Mouse (Mus musculus) heart, embryonic 12.5 days (tissue): ENCODE measurements around the gene Odf3l2. TPM values are rescaled to one million over a fixed set of nuclear protein-coding genes. Genes with fewer than 3 reads are reported as not detected.

Experiments used
- ATAC-seq: fragments of 200-750 bp; cut with Nextera tagmentation; 2 replicates; pipeline ENCODE4 v1.8.0; 2017; ENCODE audit warnings: moderate TSS enrichment, moderate library complexity; ENCODE audit not compliant: insufficient number of reproducible peaks, low FRiP score
- H3K27ac ChIP-seq: fragments of 300-500 bp; sonication (generic); 2 replicates; pipeline ENCODE4 v1.5.1; 2016; ENCODE audit warnings: mild to moderate bottlenecking, moderate library complexity; ENCODE audit not compliant: poor library complexity, severe bottlenecking
- H3K27me3 ChIP-seq: fragments of 300-500 bp; sonication (generic); replicated peaks from 2 replicates; pipeline ENCODE4 v1.6.1; 2016; ENCODE audit warnings: mild to moderate bottlenecking, moderate library complexity
- H3K36me3 ChIP-seq: fragments of 300-500 bp; sonication (generic); 2 replicates; pipeline ENCODE4 v1.6.1; 2016; ENCODE audit warnings: mild to moderate bottlenecking, moderate library complexity
- H3K4me1 ChIP-seq: fragments of 300-500 bp; sonication (generic); replicated peaks from 2 replicates; pipeline ENCODE4 v1.6.1; 2016; ENCODE audit warnings: mild to moderate bottlenecking
- H3K4me2 ChIP-seq: fragments of 300-500 bp; sonication (generic); 2 replicates; pipeline ENCODE4 v1.6.1; 2016; ENCODE audit warnings: mild to moderate bottlenecking, moderate library complexity
- H3K4me3 ChIP-seq: fragments of 300-500 bp; sonication (generic); 2 replicates; pipeline ENCODE4 v1.5.1; 2016; ENCODE audit warnings: mild to moderate bottlenecking
- H3K9ac ChIP-seq: fragments of 300-500 bp; sonication (generic); 2 replicates; pipeline ENCODE4 v1.6.1; 2016; ENCODE audit warnings: mild to moderate bottlenecking, moderate library complexity
- H3K9me3 ChIP-seq: fragments of 300-500 bp; sonication (generic); replicated peaks from 2 replicates; pipeline ENCODE4 v1.6.1; 2016; ENCODE audit warnings: mild to moderate bottlenecking, moderate library complexity
- WGBS: fragments of 180-500 bp; shearing (Covaris S2); methylation state at CpG from one replicate; pipeline ENCODE4 v1.1.7; 2016; 5-methylcytosine and 5-hydroxymethylcytosine counted together
- polyA plus RNA-seq: library from polyadenylated mRNA; unstranded; fragments of >200 nt; fragmentation: Nextera tagmentation; extraction: Ambion mirVana; gene quantifications from 2 replicates; pipeline ENCODE4 v1.2.1, GENCODE M21; 2016

The Odf3l2 gene
- polyA plus RNA-seq, 1 experiment from 2014 or later, result not detected

DNA sequence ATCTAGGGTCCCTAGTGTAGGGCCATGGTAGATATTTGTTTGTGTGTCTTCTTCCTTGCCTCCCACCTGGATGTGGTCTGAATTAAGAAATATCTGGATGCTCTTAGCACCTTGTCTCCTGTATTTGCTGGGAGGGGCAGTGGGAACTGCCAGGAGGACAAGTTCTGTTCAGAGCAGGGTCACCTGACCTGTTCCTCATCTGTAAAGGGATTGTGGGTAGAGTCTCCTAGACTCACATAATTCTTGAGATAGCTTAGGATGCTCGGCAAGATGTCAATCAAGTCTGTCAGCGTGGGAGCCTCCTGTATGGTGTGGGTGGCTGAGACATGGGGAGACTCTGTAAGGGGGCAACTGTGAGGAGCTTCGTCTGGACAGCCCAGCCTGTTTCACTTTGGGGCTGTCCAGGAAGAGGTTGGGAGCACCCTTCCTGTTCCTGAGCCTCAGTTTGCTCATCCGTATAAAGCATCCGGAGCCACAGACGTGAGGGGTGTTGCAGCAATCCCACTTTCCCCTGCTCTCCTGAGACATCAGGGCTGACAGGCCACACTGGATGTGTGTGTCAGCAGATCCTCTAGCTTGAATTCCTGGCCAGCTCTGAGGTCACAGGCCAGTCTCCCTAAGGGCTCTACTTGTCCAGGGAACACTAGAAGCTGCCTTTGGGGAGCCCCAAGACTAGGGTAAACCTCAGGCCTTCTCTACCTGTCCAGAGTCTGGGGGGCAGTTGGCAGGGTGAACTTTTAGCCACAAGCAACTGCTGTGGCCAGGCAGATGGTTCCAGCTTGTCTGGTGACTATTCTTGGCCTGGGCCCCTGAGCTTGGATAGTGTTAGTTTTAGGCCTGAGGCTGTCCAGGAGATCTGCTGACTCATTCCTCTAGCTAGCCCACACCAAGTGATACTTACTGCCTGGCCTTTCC is 38.4 kb upstream of the Odf3l2 start:
- Histone ChIP-seq H3K4me2 (peak overlapping the region; percentile 92), H3K9ac (peak overlapping the region; percentile 88), H3K27ac (peak overlapping the region; percentile 50; the same call in 1 of the 2 replicates), H3K9me3 (no peaks in the 10 kb centered on the region), H3K27me3 (no peaks in the 10 kb centered on the region), H3K4me1 (peaks cover 54% of the 10 kb centered on the region), H3K4me3 (peak overlapping the region; percentile 81), H3K36me3 (peaks cover 54% of the 10 kb centered on the region)
- ATAC-seq, result no peak
- 77% methylated on average over 6 of the region's 6 CpGs for WGBS

DNA sequence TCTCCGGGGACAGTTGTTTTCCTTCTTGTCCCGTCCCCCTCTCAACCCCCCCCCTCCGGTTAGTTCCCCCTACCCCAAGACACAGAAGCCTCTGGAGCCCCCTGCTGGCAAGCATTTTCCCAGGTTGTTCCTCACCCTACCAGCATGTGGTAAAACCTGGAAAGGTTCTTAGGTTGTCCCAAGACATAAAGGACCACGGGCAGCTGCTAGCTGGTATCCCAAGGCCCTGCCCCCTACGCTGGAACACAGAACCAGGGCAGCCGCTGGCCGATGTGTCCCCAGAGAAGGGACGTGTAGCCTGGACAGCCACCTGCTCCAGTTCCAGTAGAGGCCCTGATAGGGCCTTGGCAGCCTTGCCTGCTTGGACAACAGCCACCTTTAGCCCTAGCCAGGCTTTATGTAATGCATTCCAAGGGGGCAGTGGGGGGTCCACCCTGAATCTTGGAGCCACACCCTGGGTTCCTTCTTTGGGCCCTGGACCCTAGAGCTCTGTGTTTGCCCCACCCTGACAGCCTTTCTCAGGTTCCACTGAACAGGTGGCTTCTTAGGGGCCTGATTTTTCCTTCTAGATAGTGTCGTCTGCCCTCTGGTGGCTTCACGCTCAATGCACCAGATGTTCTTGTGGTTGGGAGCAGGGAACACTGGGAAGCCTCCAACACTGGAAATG is 37.5 kb upstream of the Odf3l2 start:
- peak overlapping the region; percentile 81 for H3K27ac ChIP-seq
- peaks cover 45% of the 10 kb centered on the region for H3K36me3 ChIP-seq
- no peak for ATAC-seq
- peak overlapping the region; percentile 92 for H3K4me2 ChIP-seq
- no peaks in the 10 kb centered on the region for H3K9me3 ChIP-seq
- peaks cover 54% of the 10 kb centered on the region for H3K4me1 ChIP-seq
- H3K9ac ChIP-seq, result peak overlapping the region; percentile 88
- 6% methylated on average over 10 of the region's 10 CpGs for WGBS
- H3K4me3 ChIP-seq, result peak overlapping the region; percentile 81
- no peaks in the 10 kb centered on the region for H3K27me3 ChIP-seq

DNA sequence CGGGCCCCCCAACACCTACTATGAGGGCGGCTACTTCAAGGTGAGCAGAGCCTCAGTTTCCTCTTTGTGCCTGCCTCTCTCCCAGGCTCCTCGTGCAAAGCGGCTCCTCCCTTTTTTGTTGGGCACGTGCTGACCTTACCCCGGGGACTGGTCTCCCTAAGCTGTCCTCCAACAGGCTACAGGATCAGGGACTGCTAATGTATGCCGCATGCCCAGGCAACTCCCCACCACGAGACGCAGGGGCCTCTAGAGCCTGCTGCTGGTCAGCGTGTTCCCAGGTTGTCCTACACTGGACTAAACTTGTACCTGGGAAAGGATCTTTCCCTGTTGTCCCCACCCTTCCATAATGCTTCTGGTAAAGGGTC is 37.0 kb upstream of the Odf3l2 start:
- Histone ChIP-seq H3K27ac (peak overlapping the region; percentile 81), H3K9ac (peak overlapping the region; percentile 88), H3K4me3 (peak overlapping the region; percentile 81), H3K4me2 (peak overlapping the region; percentile 92), H3K4me1 (peaks cover 53% of the 10 kb centered on the region), H3K36me3 (peaks cover 40% of the 10 kb centered on the region), H3K27me3 (no peaks in the 10 kb centered on the region), H3K9me3 (no peaks in the 10 kb centered on the region)
- ATAC-seq, result no peak
- WGBS, result under 1% methylated on average over 10 of the region's 10 CpGs

DNA sequence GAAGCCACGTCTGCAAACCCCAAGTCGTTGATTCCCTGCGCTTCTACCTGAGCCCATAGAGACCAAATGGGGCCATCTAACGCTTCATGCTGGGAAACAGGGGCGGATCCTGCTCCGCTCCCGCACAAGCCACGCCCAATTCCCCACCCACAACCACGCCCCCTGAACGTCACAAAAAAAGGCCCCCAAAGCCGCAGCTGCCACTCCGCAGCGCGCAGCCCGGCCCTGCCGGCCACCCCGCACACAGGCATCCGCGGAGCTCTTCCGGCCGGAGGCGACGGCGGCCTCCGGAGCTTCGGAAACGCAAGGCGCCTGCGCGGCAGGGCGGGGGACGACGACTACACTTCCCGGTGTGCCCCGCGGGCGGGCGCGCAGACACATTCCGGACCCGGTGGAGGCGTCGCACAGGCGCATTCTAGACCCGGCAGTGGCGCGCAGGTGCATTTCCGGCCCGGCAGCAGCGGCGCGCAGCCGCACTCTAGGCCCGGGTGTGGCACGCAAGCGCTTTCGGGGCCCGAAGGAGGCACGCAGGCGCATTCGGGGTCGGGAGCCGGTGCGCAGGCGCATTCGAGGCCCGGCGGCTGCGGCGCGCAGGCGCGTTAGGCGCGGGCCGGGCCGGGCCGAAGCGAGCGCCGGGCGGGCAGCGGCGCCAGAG is 36.2 kb upstream of the Odf3l2 start, which contains the start of gene Cdc34:
Gene Cdc34, plus strand, starts transcription at position 605 of the 655 bp plus-strand sequence.
- peak within 1 kb of the TSS; percentile 81 for H3K4me3 ChIP-seq
- peak; percentile 91 for ATAC-seq
- H3K9ac ChIP-seq, result peak within 1 kb of the TSS; percentile 88
- peak within 1 kb of the TSS; percentile 81 for H3K27ac ChIP-seq
- no peaks in the 10 kb centered on the region for H3K27me3 ChIP-seq
- peaks cover 44% of the 10 kb centered on the region for H3K4me1 ChIP-seq
- H3K4me2 ChIP-seq, result peak within 1 kb of the TSS; percentile 92
- H3K9me3 ChIP-seq, result no peaks in the 10 kb centered on the region
- peaks cover 32% of the 10 kb centered on the region for H3K36me3 ChIP-seq
- WGBS, result 4% methylated on average over 80 of the region's 84 CpGs

DNA sequence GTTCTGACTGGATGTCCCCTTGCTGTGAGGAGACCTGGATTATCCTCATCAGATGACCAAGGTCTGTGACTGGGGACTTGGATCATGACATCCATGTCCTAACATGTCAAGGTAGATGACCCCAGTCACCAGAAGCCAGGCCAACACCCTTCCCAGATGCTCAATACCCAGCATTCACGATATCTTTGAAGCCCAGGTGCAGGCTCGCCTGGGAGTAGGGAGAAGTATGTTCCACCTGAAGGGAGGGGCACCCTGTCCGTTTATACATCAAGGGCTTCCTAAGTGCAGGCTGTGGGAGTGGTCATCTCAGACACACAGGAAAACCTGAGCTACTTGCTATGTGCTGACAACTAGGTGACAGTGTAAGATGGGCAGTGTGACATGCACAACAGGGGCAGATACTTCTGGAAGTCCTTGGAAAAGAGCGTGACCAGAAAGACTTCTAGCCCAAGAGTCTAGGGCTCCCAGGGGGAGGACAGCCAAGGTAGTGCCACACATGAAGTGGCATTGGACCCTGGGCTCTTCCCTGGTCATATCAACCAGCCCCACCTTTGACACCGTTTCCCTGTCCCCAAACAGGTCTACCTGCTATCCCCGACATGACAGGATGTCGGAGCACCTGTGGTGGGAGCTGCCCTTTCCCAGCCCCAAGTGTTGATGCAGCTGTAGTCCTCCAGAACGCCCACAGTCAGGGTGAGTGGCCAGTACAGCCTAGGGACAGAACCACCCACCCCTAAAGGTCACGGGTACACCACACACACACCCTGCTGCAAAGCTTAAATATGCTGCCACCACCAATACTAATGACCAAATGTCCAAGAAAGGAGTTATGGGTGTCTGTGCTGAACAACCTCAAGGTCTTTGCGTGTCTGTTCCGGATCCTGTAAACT is 35.3 kb upstream of the Odf3l2 start:
- Histone ChIP-seq H3K27me3 (peaks cover 2% of the 10 kb centered on the region; the same call in 1 of the 2 replicates), H3K9me3 (no peaks in the 10 kb centered on the region), H3K4me1 (peaks cover 40% of the 10 kb centered on the region), H3K9ac (peak overlapping the region; percentile 42; the same call in 1 of the 2 replicates), H3K4me2 (peak overlapping the region; percentile 71), H3K4me3 (peak overlapping the region; percentile 81), H3K27ac (peak overlapping the region; percentile 81), H3K36me3 (peaks cover 26% of the 10 kb centered on the region)
- peak; percentile 17; the same call in 1 of the 2 replicates for ATAC-seq
- 31% methylated on average over 11 of the region's 11 CpGs for WGBS

DNA sequence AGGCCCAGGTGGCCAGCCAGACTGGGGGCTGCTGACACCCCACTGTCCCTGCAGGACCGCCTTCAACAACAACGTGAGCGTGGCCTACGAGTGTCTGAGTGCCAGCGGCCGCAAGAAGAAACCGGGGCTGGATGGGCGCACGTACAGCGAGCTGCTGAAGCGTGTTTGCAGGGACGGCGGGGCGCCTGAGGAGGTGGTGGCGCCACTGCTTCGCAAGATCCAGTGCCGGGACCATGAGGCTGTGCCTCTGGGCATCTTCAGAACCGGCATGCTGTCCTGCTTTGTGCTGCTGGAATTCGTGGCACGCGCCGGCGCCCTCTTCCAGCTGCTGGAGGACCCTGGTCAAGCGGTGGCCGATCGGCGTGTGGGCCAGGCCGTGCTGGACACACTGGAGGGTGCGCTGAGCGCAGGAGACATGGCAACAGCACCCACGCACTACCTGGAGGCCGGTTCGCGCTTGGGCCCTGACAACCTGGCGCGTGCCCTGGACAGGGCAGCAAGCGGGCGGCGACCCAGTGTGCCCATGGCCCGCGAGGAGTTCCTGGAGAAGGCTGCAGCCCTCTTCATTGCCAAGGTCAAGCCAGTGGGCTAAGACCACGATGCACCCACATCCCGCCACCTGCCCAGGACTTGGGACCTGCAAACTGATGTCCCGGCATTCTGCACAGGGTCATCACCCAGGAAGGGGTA is 30.0 kb upstream of the Odf3l2 start:
- H3K4me1 ChIP-seq, result peaks cover 15% of the 10 kb centered on the region
- no peaks in the 10 kb centered on the region for H3K9me3 ChIP-seq
- no peak overlapping the region for H3K27ac ChIP-seq
- peak overlapping the region; percentile 11 for H3K4me2 ChIP-seq
- ATAC-seq, result no peak
- peaks cover 6% of the 10 kb centered on the region; the same call in 1 of the 2 replicates for H3K27me3 ChIP-seq
- H3K36me3 ChIP-seq, result peaks cover 21% of the 10 kb centered on the region
- H3K4me3 ChIP-seq, result no peak overlapping the region
- 42% methylated on average over 44 of the region's 44 CpGs for WGBS
- H3K9ac ChIP-seq, result no peak overlapping the region

DNA sequence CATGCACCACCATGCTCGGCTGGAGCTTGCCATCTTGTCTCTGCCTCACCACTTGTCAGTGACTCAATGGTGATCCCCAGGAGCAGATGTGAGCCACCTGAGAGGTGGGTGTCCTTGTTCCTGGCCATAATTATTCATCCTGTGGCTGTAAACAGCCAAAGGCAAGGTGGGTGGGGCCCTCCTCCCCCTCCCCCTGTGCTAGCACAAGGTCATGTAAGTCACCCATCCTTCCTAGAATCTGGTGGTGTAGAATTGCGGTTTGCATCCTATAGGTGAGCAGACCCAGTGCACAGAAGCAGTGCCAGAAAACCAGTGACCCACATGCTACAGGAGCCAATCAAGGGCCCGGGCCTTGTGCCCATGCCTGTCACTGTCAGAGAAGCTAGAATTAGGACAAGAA is 27.5 kb upstream of the Odf3l2 start:
- WGBS, result 81% methylated on average over 3 of the region's 3 CpGs
- Histone ChIP-seq H3K27me3 (peaks cover 6% of the 10 kb centered on the region; the same call in 1 of the 2 replicates), H3K9ac (no peak overlapping the region), H3K9me3 (no peaks in the 10 kb centered on the region), H3K4me3 (no peak overlapping the region), H3K4me2 (no peak overlapping the region), H3K36me3 (peaks cover 21% of the 10 kb centered on the region), H3K27ac (no peak overlapping the region), H3K4me1 (peaks cover 21% of the 10 kb centered on the region)
- no peak for ATAC-seq

DNA sequence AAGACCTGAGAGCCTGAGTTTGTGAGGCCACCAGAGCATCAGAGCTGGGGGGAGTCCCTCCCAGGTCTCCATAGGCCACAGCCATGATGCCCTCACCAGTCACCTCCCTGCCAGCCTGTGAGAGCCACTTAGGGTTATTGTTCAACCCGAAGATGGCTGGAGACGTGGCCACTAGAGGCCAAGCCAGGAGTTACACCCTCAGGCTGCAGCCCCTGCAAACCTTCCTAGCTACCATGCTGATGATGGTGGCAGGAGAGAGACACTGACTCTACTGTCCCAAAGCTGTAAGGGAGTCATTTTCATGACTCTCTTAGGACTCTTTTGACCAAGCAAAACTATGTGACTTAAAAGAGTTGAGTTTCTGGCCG is 26.5 kb upstream of the Odf3l2 start:
- ATAC-seq, result no peak
- H3K4me2 ChIP-seq, result no peak overlapping the region
- no peak overlapping the region for H3K9ac ChIP-seq
- H3K27me3 ChIP-seq, result peaks cover 6% of the 10 kb centered on the region; the same call in 1 of the 2 replicates
- H3K36me3 ChIP-seq, result peaks cover 21% of the 10 kb centered on the region
- no peak overlapping the region for H3K4me3 ChIP-seq
- H3K4me1 ChIP-seq, result peaks cover 21% of the 10 kb centered on the region
- WGBS, result 65% methylated on average over 3 of the region's 3 CpGs
- no peak overlapping the region for H3K27ac ChIP-seq
- H3K9me3 ChIP-seq, result no peaks in the 10 kb centered on the region

DNA sequence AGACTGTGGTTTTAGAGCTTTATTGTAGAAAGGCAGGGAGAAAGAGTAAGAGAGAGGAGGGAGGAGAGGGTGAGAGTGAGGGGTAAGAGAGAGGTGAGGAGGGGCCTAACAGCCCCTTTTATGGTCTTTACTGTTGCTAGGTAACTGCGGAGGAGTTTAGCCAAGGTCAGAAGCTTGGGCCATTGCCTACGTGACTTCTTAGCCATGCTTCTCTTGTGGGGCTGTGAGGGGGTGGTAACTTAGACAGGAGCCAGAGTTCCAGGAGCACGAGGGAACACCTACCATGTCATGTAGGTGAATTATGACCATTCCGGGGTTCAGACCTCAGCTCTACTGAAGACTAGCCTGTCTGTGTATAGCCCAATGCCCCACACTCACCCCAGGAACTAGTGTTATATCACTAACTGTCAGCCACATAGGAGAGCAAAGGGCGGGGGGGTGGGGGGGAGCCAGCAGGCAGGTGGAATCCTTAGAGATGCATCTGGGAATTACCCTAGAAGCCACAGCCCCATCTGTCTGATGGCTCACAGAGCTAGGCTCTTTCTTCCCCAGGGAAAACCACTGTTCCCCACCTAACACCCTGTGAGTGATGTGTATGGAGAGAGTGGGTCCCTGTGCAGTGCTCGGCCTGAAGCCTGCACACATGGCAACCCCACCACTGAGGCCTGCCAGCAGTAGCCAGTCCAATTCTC is 26.0 kb upstream of the Odf3l2 start:
- H3K36me3 ChIP-seq, result peaks cover 21% of the 10 kb centered on the region
- H3K27ac ChIP-seq, result no peak overlapping the region
- no peak for ATAC-seq
- no peak overlapping the region for H3K9ac ChIP-seq
- H3K4me3 ChIP-seq, result no peak overlapping the region
- peaks cover 7% of the 10 kb centered on the region; the same call in 1 of the 2 replicates for H3K27me3 ChIP-seq
- H3K4me2 ChIP-seq, result no peak overlapping the region
- H3K9me3 ChIP-seq, result no peaks in the 10 kb centered on the region
- peaks cover 21% of the 10 kb centered on the region for H3K4me1 ChIP-seq
- WGBS, result 73% methylated on average over 6 of the region's 6 CpGs
